Mouse (Mus musculus) kidney, postnatal 10 days (tissue): ENCODE results near the gene Casp4.

Experiments used
- DNase-seq: peaks from one replicate; pipeline ENCODE4 v3.0.0; 2021; ENCODE audit warnings: mixed read lengths

Gene Casp4

GRCm38 (mm10) chr9:5308561-5308960, at the start of gene Casp4:
Gene Casp4 (plus strand): TSS chr9:5308828.
- DNase-seq: peak; percentile 18

- no peak for DNase-seq
Measured at GRCm38 (mm10) chr9:5263951-5264475, 44.6 kb upstream of the Casp4 start.

GRCm38 (mm10) chr9:5270274-5270673, 38.4 kb upstream of the Casp4 start:
- no peak for DNase-seq

- no peak for DNase-seq
Measured at GRCm38 (mm10) chr9:5270884-5271283, 37.7 kb upstream of the Casp4 start.

GRCm38 (mm10) chr9:5271334-5271845, 37.2 kb upstream of the Casp4 start:
- DNase-seq: no peak

GRCm38 (mm10) chr9:5286071-5286470, 22.6 kb upstream of the Casp4 start:
- no peak for DNase-seq

GRCm38 (mm10) chr9:5286597-5286996, 22.0 kb upstream of the Casp4 start:
- no peak for DNase-seq

GRCm38 (mm10) chr9:5296354-5297237, 12.0 kb upstream of the Casp4 start:
- DNase-seq: no peak

GRCm38 (mm10) chr9:5298329-5299131, 10.1 kb upstream of the Casp4 start, which contains the start of gene Casp1:
Gene Casp1 (plus strand): TSS chr9:5298517.
- no peak for DNase-seq

- DNase-seq: no peak
Measured at GRCm38 (mm10) chr9:5299132-5299381, 9.6 kb upstream of the Casp4 start.

GRCm38 (mm10) chr9:5310112-5310511, 1.5 kb downstream of the Casp4 start:
- no peak for DNase-seq

- no peak for DNase-seq
Measured at GRCm38 (mm10) chr9:5311435-5311834, 2.8 kb downstream of the Casp4 start.

- no peak for DNase-seq
Measured at GRCm38 (mm10) chr9:5328204-5328603, 19.6 kb downstream of the Casp4 start.

GRCm38 (mm10) chr9:5332441-5332840, 23.8 kb downstream of the Casp4 start:
- DNase-seq: no peak

GRCm38 (mm10) chr9:5333422-5333821, 24.8 kb downstream of the Casp4 start:
- DNase-seq: no peak

GRCm38 (mm10) chr9:5343092-5343491, 34.5 kb downstream of the Casp4 start:
- DNase-seq: no peak

- DNase-seq: no peak
Measured at GRCm38 (mm10) chr9:5344090-5344489, 35.5 kb downstream of the Casp4 start.

GRCm38 (mm10) chr9:5345291-5345898, 36.8 kb downstream of the Casp4 start, which contains the start of gene Casp12:
Gene Casp12 (plus strand): TSS chr9:5345430.
- DNase-seq: peak; percentile 18

- DNase-seq: no peak
Measured at GRCm38 (mm10) chr9:5347381-5347780, 38.8 kb downstream of the Casp4 start.

GRCm38 (mm10) chr9:5353673-5354072, 45.0 kb downstream of the Casp4 start:
- DNase-seq: no peak

GRCm38 (mm10) chr9:5356801-5357200, 48.2 kb downstream of the Casp4 start:
- no peak for DNase-seq
